Mouse (Mus musculus) liver, adult (tissue): ENCODE results near the gene Chic2.

ENCODE experiments used
- GATA4 ChIP-seq: IDR thresholded peaks from 2 replicates; pipeline ENCODE4 v1.6.1; 2014; ENCODE audit warnings: mild to moderate bottlenecking, low read length; ENCODE audit not compliant: insufficient replicate concordance

Chic2 gene

GRCm38 (mm10) chr5:75044310-75044904 is at the start of gene Chic2:
TSS of gene Chic2 (minus strand) at chr5:75044774.
- TF ChIP-seq GATA4, result peak; percentile 31; the same call in 1 of the 2 replicates

GRCm38 (mm10) chr5:75085906-75086305 is 41.3 kb upstream of the Chic2 start:
- TF ChIP-seq GATA4, result no peak

GRCm38 (mm10) chr5:75085521-75085875 is 40.9 kb upstream of the Chic2 start:
- no peak for TF ChIP-seq GATA4

GRCm38 (mm10) chr5:75084871-75085520 is 40.4 kb upstream of the Chic2 start:
- TF ChIP-seq GATA4, result no peak

- TF ChIP-seq GATA4, result no peak
Observed at GRCm38 (mm10) chr5:75084393-75084870, 39.9 kb upstream of the Chic2 start.

GRCm38 (mm10) chr5:75083591-75084392 is 39.2 kb upstream of the Chic2 start:
- TF ChIP-seq GATA4, result no peak

GRCm38 (mm10) chr5:75083061-75083460 is 38.5 kb upstream of the Chic2 start:
- TF ChIP-seq GATA4, result no peak

GRCm38 (mm10) chr5:75082439-75082838 is 37.9 kb upstream of the Chic2 start:
- no peak for TF ChIP-seq GATA4

GRCm38 (mm10) chr5:75079564-75079963 is 35.0 kb upstream of the Chic2 start:
- no peak for TF ChIP-seq GATA4

- TF ChIP-seq GATA4, result no peak
Observed at GRCm38 (mm10) chr5:75077051-75077380, 32.4 kb upstream of the Chic2 start.

GRCm38 (mm10) chr5:75076326-75077050 is 31.9 kb upstream of the Chic2 start:
- no peak for TF ChIP-seq GATA4

- no peak for TF ChIP-seq GATA4
Observed at GRCm38 (mm10) chr5:75075383-75075941, 30.9 kb upstream of the Chic2 start, which contains the start of gene Gsx2. TSS of gene Gsx2 (plus strand) at chr5:75075601.

- TF ChIP-seq GATA4, result no peak
Observed at GRCm38 (mm10) chr5:75074537-75075382, 30.2 kb upstream of the Chic2 start.

- TF ChIP-seq GATA4, result no peak
Observed at GRCm38 (mm10) chr5:75074132-75074531, 29.6 kb upstream of the Chic2 start.
